Mouse (Mus musculus) spleen, adult 2 months (tissue): ENCODE measurements around the gene Gadl1.

ENCODE experiments used
- CTCF ChIP-seq: fragments of 200-500 bp; IDR thresholded peaks from 2 replicates; pipeline ENCODE4 v1.5.1; 2011; ENCODE audit warnings: mild to moderate bottlenecking, inconsistent platforms; ENCODE audit not compliant: insufficient read depth, insufficient read length, insufficient replicate concordance; ENCODE audit errors: extremely low read depth
- POLR2A ChIP-seq: fragments of 200-500 bp; IDR thresholded peaks from 2 replicates; pipeline ENCODE4 v1.6.1; 2011; ENCODE audit warnings: low read depth, low read length, inconsistent platforms

- no peak for TF ChIP-seq POLR2A
- no peak for TF ChIP-seq CTCF
Observed at GRCm38 (mm10) chr9:116081781-116082180, 172.5 kb downstream of the Gadl1 start.
